Mouse (Mus musculus): ENCODE measurements at regions not wholly inside any gene's neighbourhood (a gene's known extent, or its start where the extent isn't known, plus 50 kb on each side); places are given as distances from the start of the nearest gene placed in this dataset.
A peak's percentile ranks its signal among the peaks of the same experiment; 100 is the strongest.
"Not testable (repeated sequence)": the region's sequence is repeated elsewhere in the genome, so short reads cannot be mapped to it uniquely, and the experiment has no call there.

DNA sequence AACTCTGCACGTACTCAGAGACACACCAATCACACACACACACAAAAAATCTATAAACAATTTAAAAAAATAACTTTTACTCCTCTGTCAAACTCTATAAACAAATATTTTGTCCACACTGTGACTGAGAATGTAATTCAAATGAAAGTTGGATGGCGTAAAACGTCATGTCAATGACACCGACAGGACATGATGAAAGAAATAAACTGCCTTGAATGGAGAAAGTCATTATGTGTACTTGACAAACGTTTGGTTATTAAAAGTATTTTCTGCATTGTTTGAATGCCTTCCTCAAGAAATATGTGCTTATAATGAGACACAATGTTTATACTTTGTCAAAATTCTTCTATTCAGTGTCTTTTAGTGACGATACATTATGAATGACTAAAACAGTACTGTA is 1171.6 kb upstream of the Pcdh20 start:
- no peaks in the 10 kb centered on the region for H3K36me3 ChIP-seq
- no peak overlapping the region for H3K4me3 ChIP-seq (replicated peaks)
- no peaks in the 10 kb centered on the region for H3K27me3 ChIP-seq
- WGBS = 86% methylated on average over 6 of the region's 6 CpGs
- peaks cover 7% of the 10 kb centered on the region; the same call in 1 of the 2 replicates for H3K4me1 ChIP-seq (replicated peaks)
- no peak overlapping the region for H3K4me2 ChIP-seq (replicated peaks)
- H3K9ac ChIP-seq (replicated peaks) = no peak overlapping the region
- no peak overlapping the region for H3K27ac ChIP-seq
- no peak for ATAC-seq
- no peaks in the 10 kb centered on the region for H3K9me3 ChIP-seq

- Histone ChIP-seq H3K9me3 (no peaks in the 10 kb centered on the region), H3K9ac (replicated peaks) (no peak overlapping the region), H3K27ac (no peak overlapping the region), H3K36me3 (no peaks in the 10 kb centered on the region), H3K4me1 (replicated peaks) (peaks cover 7% of the 10 kb centered on the region; the same call in 1 of the 2 replicates), H3K27me3 (no peaks in the 10 kb centered on the region), H3K4me2 (replicated peaks) (no peak overlapping the region), H3K4me3 (replicated peaks) (no peak overlapping the region)
- ATAC-seq = peak; percentile 50; the same call in 1 of the 2 replicates
- WGBS = 75% methylated on average over 6 of the region's 6 CpGs
These were observed 1168.1 kb upstream of the Pcdh20 start for GRCm38 (mm10) chr14:89639322-89639721.

DNA sequence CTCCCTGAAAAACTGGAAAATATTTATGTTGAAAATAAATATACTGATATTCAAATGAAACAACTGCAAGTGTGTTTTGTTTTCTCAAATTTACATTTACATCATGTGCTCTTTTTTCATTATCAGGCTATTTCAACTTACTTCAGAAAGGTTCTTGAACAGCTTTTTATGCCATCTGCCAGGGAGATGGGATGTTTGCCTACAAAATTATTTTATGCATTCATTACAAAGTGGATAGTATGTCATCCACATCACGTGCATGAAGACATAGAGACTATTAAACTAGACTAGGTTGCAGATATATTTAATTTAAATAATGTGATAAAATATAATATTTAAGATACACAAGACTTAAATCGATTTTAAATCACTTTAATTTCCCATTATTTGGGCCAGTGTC is 1165.5 kb upstream of the Pcdh20 start:
- Histone ChIP-seq H3K9me3 (no peaks in the 10 kb centered on the region), H3K9ac (replicated peaks) (no peak overlapping the region), H3K4me3 (replicated peaks) (no peak overlapping the region), H3K27ac (no peak overlapping the region), H3K27me3 (no peaks in the 10 kb centered on the region), H3K4me1 (replicated peaks) (peaks cover 7% of the 10 kb centered on the region; the same call in 1 of the 2 replicates), H3K4me2 (replicated peaks) (no peak overlapping the region), H3K36me3 (no peaks in the 10 kb centered on the region)
- 62% methylated on average over 2 of the region's 2 CpGs for WGBS
- ATAC-seq = no peak

DNA sequence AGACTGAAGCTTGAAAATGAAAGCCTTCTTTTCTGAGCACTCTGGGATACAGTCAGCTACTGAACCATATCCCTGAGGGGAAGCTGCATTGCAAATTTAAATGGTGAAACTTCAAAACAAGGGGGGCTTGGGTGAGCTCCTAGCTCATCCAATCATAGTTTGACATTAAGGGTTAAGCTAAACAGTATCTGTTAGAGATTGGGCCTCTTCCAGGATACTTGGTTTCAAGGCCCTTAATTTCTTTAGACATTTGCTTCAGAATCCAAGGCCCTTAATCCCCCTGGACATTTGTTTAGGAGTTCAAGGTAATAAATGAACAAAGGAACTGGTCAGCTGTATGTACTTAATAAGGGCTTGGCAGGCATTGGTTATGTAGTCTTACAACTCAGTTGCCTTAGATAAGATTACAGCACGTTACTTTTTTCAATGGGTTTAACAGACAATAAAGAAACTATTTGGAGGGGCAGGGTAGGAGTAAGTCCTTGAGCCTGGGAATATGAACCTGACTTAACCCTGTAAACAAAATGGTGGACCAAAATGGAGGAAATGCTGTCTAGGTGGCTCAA is 1163.4 kb upstream of the Pcdh20 start:
- Histone ChIP-seq H3K9me3 (no peaks in the 10 kb centered on the region), H3K4me2 (replicated peaks) (no peak overlapping the region), H3K9ac (replicated peaks) (no peak overlapping the region), H3K4me1 (replicated peaks) (peaks cover 7% of the 10 kb centered on the region; the same call in 1 of the 2 replicates), H3K4me3 (replicated peaks) (no peak overlapping the region), H3K27me3 (no peaks in the 10 kb centered on the region), H3K27ac (no peak overlapping the region), H3K36me3 (no peaks in the 10 kb centered on the region)
- ATAC-seq = no peak
- 21% methylated on average over 1 of the region's 1 CpGs for WGBS

GRCm38 (mm10) chr14:89633654-89634053 is 1162.5 kb upstream of the Pcdh20 start:
- no peak overlapping the region for H3K4me3 ChIP-seq (replicated peaks)
- WGBS = 91% methylated on average over 1 of the region's 1 CpGs
- H3K36me3 ChIP-seq = no peaks in the 10 kb centered on the region
- no peak overlapping the region for H3K4me2 ChIP-seq (replicated peaks)
- no peak for ATAC-seq
- no peaks in the 10 kb centered on the region for H3K9me3 ChIP-seq
- H3K27ac ChIP-seq = no peak overlapping the region
- H3K9ac ChIP-seq (replicated peaks) = no peak overlapping the region
- no peaks in the 10 kb centered on the region for H3K4me1 ChIP-seq (replicated peaks)
- no peaks in the 10 kb centered on the region for H3K27me3 ChIP-seq

GRCm38 (mm10) chr14:89610670-89611069 is 1139.5 kb upstream of the Pcdh20 start:
- H3K4me1 ChIP-seq (replicated peaks) = no peaks in the 10 kb centered on the region
- H3K4me2 ChIP-seq (replicated peaks) = no peak overlapping the region
- no peaks in the 10 kb centered on the region for H3K36me3 ChIP-seq
- H3K9ac ChIP-seq (replicated peaks) = no peak overlapping the region
- H3K27me3 ChIP-seq = no peaks in the 10 kb centered on the region
- H3K9me3 ChIP-seq = no peaks in the 10 kb centered on the region
- H3K27ac ChIP-seq = no peak overlapping the region
- 70% methylated on average over 2 of the region's 2 CpGs for WGBS
- no peak for ATAC-seq
- no peak overlapping the region for H3K4me3 ChIP-seq (replicated peaks)

DNA sequence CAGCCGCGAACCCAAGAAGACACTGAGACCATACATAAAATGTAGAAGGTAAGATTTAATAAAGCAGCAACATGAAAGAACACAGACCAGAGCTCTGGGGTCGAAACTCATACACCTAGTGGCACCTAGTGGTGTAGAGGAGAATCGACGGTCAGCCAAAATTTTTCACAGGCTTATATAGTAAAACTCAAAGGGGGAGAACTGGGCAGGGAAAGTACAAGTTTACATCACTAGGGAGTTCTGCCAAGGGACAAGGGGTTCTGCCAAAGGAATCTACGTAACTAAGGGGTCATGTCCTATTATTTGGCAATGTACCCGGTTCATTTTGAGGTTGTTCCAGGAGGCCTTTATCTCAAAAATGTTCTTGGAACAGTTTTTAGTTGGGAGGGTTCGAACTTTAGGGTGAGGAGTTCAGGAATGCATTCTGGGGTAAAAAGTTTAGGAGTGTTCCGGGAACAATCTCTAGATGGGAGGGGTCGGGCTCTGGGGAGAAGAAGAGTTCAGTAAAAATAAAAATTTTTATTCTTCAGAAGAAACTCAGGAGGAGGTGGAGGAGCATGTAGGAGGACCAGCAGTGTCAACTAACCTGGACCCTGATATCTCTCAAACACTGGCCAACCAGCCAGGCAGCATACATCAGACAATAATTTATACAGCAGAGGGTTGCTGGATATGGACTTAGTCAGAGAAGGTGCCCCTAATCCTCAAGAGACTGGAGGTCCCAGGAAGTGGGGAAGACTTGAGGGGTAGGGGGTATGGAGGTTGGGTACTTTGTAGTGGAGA is 1138.7 kb upstream of the Pcdh20 start:
- H3K4me2 ChIP-seq (replicated peaks); ATAC-seq; H3K9ac ChIP-seq (replicated peaks); H3K36me3 ChIP-seq; H3K9me3 ChIP-seq; H3K4me3 ChIP-seq (replicated peaks); H3K4me1 ChIP-seq (replicated peaks); H3K27me3 ChIP-seq; H3K27ac ChIP-seq: not testable (repeated sequence)
- 58% methylated on average over 10 of the region's 10 CpGs for WGBS

GRCm38 (mm10) chr14:89607550-89607949 is 1136.4 kb upstream of the Pcdh20 start:
- 68% methylated on average over 1 of the region's 1 CpGs for WGBS
- H3K4me2 ChIP-seq (replicated peaks) = no peak overlapping the region
- no peaks in the 10 kb centered on the region for H3K9me3 ChIP-seq
- H3K9ac ChIP-seq (replicated peaks) = no peak overlapping the region
- H3K27me3 ChIP-seq = no peaks in the 10 kb centered on the region
- no peaks in the 10 kb centered on the region for H3K4me1 ChIP-seq (replicated peaks)
- no peak overlapping the region for H3K4me3 ChIP-seq (replicated peaks)
- ATAC-seq = no peak
- H3K36me3 ChIP-seq = no peaks in the 10 kb centered on the region
- H3K27ac ChIP-seq = no peak overlapping the region

DNA sequence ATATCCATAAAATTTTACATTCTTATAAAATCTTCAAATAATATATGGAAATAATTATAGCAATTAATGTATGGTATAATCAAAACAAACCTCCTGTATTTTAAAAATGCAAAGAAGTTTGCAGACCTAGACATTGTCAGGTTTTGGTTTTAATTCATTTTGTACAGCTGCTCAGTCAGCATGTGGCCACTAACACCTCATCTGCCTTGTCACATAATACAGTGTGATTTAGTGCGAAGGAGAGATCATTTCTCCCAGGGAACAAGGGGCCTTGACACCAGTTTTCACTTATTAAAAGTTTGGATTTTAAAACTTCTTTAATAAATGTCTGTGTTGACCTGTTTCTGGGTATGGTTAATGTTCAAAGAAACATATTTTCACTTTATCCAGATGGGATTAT is 1126.6 kb upstream of the Pcdh20 start:
- Histone ChIP-seq H3K9ac (replicated peaks) (no peak overlapping the region), H3K4me3 (replicated peaks) (no peak overlapping the region), H3K36me3 (no peaks in the 10 kb centered on the region), H3K4me2 (replicated peaks) (no peak overlapping the region), H3K9me3 (no peaks in the 10 kb centered on the region), H3K27me3 (no peaks in the 10 kb centered on the region), H3K4me1 (replicated peaks) (no peaks in the 10 kb centered on the region), H3K27ac (no peak overlapping the region)
- WGBS = 80% methylated on average over 1 of the region's 1 CpGs
- ATAC-seq = no peak

DNA sequence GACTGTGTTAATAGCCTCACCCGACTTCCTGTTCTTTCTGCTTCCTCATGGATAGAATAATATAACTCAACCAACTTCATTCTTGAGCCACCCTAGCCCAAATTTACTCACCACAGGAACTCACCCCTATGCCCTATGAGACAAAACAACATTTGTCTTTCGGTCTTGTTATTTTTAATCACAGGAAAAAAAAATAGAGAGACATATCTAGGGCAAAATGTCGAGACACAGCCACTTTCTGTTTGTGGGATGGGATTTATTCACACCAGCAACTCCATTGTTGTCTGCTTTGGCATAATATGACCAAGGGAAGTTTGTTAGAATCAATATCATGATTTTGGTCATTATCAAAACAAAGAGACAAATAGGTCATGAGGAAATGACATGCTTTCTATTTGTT is 1102.4 kb upstream of the Pcdh20 start:
- H3K4me2 ChIP-seq (replicated peaks) = no peak overlapping the region
- no peaks in the 10 kb centered on the region for H3K9me3 ChIP-seq
- WGBS = 83% methylated on average over 3 of the region's 3 CpGs
- no peak overlapping the region for H3K4me3 ChIP-seq (replicated peaks)
- no peaks in the 10 kb centered on the region for H3K4me1 ChIP-seq (replicated peaks)
- no peaks in the 10 kb centered on the region for H3K36me3 ChIP-seq
- no peaks in the 10 kb centered on the region for H3K27me3 ChIP-seq
- no peak overlapping the region for H3K9ac ChIP-seq (replicated peaks)
- no peak for ATAC-seq
- H3K27ac ChIP-seq = no peak overlapping the region

GRCm38 (mm10) chr14:89571703-89572102 is 1100.5 kb upstream of the Pcdh20 start:
- Histone ChIP-seq H3K27ac (no peak overlapping the region), H3K9ac (replicated peaks) (no peak overlapping the region), H3K4me2 (replicated peaks) (no peak overlapping the region), H3K4me3 (replicated peaks) (no peak overlapping the region), H3K4me1 (replicated peaks) (no peaks in the 10 kb centered on the region), H3K36me3 (no peaks in the 10 kb centered on the region), H3K27me3 (no peaks in the 10 kb centered on the region), H3K9me3 (no peaks in the 10 kb centered on the region)
- 59% methylated on average over 1 of the region's 1 CpGs for WGBS
- no peak for ATAC-seq

- ATAC-seq = no peak
- Histone ChIP-seq H3K9me3 (no peaks in the 10 kb centered on the region), H3K4me2 (replicated peaks) (no peak overlapping the region), H3K4me3 (replicated peaks) (no peak overlapping the region), H3K9ac (replicated peaks) (no peak overlapping the region), H3K36me3 (no peaks in the 10 kb centered on the region), H3K27ac (no peak overlapping the region), H3K27me3 (no peaks in the 10 kb centered on the region), H3K4me1 (replicated peaks) (0 out of 2 replicates have a peak, but pooled peaks cover 3% of the 10 kb centered on the region)
- WGBS = 86% methylated on average over 3 of the region's 3 CpGs
These were observed 1088.8 kb upstream of the Pcdh20 start for GRCm38 (mm10) chr14:89559822-89560477.
